Mouse (Mus musculus): ENCODE data around the gene Fbxl19. TPM values are rescaled to one million over a fixed set of nuclear protein-coding genes. Genes with fewer than 3 reads are reported as not detected.

Fbxl19 gene
- polyA plus RNA-seq (2012; rRNA removed): 17.4 and 23.6 TPM in 2 replicates

GRCm38 (mm10) chr7:127744366-127745045, at the start of gene Fbxl19:
Gene Fbxl19, plus strand, starts transcription at chr7:127744543.
- under 1% methylated on average over 26 of the region's 26 CpGs for WGBS

GRCm38 (mm10) chr7:127698986-127699385, 45.4 kb upstream of the Fbxl19 start:
- Histone ChIP-seq H3K4me1 (ENCODE audit: control insufficient read depth, insufficient read depth, insufficient read length) (no peaks in the 10 kb centered on the region), H3K36me3 (ENCODE audit: control insufficient read depth, insufficient read depth, low read length) (no peaks in the 10 kb centered on the region; the same call in 1 of the 2 replicates), H3K27me3 (ENCODE audit: control insufficient read depth, insufficient read depth, low read length) (no peaks in the 10 kb centered on the region), H3K4me3 (ENCODE audit: extremely low read depth, insufficient read depth, insufficient read length) (no peak overlapping the region), H3K27ac (ENCODE audit: insufficient read depth, low read length) (no peak overlapping the region)
- TF ChIP-seq CTCF (IDR thresholded peaks at IDR 0.05; ENCODE audit: extremely low read depth, insufficient read depth, insufficient read length, insufficient replicate concordance) (no peak), POLR2A (IDR thresholded peaks at IDR 0.05; ENCODE audit: low read depth, low read length) (no peak)
- WGBS: 93% methylated on average over 6 of the region's 6 CpGs
- no peak for DNase-seq (ENCODE audit: low read depth in 1 of 2, low spot score in 2 of 2)

More at GRCm38 (mm10) chr7:127744366-127745045, at the start of gene Fbxl19:
- H3K27me3 ChIP-seq (ENCODE audit: control insufficient read depth, insufficient read depth, low read length): no peaks in the 10 kb centered on the region
- peak within 1 kb of the TSS; percentile 42; the same call in 1 of the 2 replicates for H3K27ac ChIP-seq (ENCODE audit: insufficient read depth, low read length)
- no peaks in the 10 kb centered on the region; the same call in 1 of the 2 replicates for H3K36me3 ChIP-seq (ENCODE audit: control insufficient read depth, insufficient read depth, low read length)
- H3K4me1 ChIP-seq (ENCODE audit: control insufficient read depth, insufficient read depth, insufficient read length): peaks cover 6% of the 10 kb centered on the region; the same call in 1 of the 2 replicates
- peak within 1 kb of the TSS; percentile 87 for H3K4me3 ChIP-seq (ENCODE audit: extremely low read depth, insufficient read depth, insufficient read length)
- TF ChIP-seq POLR2A (IDR thresholded peaks at IDR 0.05; ENCODE audit: low read depth, low read length) (no peak), CTCF (IDR thresholded peaks at IDR 0.05; ENCODE audit: extremely low read depth, insufficient read depth, insufficient read length, insufficient replicate concordance) (no peak)
- peak; percentile 47 to 65 for DNase-seq (ENCODE audit: low read depth in 1 of 2, low spot score in 2 of 2)

GRCm38 (mm10) chr7:127700712-127701331, 43.5 kb upstream of the Fbxl19 start:
- H3K27me3 ChIP-seq (ENCODE audit: control insufficient read depth, insufficient read depth, low read length): no peaks in the 10 kb centered on the region
- WGBS: 32% methylated on average over 3 of the region's 3 CpGs
- H3K4me1 ChIP-seq (ENCODE audit: control insufficient read depth, insufficient read depth, insufficient read length): no peaks in the 10 kb centered on the region
- H3K4me3 ChIP-seq (ENCODE audit: extremely low read depth, insufficient read depth, insufficient read length): no peak overlapping the region
- no peak overlapping the region for H3K27ac ChIP-seq (ENCODE audit: insufficient read depth, low read length)
- peaks cover 2% of the 10 kb centered on the region; the same call in 1 of the 2 replicates for H3K36me3 ChIP-seq (ENCODE audit: control insufficient read depth, insufficient read depth, low read length)
- TF ChIP-seq CTCF (IDR thresholded peaks at IDR 0.05; ENCODE audit: extremely low read depth, insufficient read depth, insufficient read length, insufficient replicate concordance): no peak
- no peak for TF ChIP-seq POLR2A (IDR thresholded peaks at IDR 0.05; ENCODE audit: low read depth, low read length)
- no peak for DNase-seq (ENCODE audit: low read depth in 1 of 2, low spot score in 2 of 2)

- peaks cover 7% of the 10 kb centered on the region; the same call in 1 of the 2 replicates for H3K4me1 ChIP-seq (ENCODE audit: control insufficient read depth, insufficient read depth, insufficient read length)
Observed at GRCm38 (mm10) chr7:127703561-127704178, 40.7 kb upstream of the Fbxl19 start.

GRCm38 (mm10) chr7:127704598-127704997, 39.7 kb upstream of the Fbxl19 start:
- H3K4me1 ChIP-seq (ENCODE audit: control insufficient read depth, insufficient read depth, insufficient read length): peaks cover 7% of the 10 kb centered on the region; the same call in 1 of the 2 replicates
- TF ChIP-seq CTCF (IDR thresholded peaks at IDR 0.05; ENCODE audit: extremely low read depth, insufficient read depth, insufficient read length, insufficient replicate concordance) (no peak), POLR2A (IDR thresholded peaks at IDR 0.05; ENCODE audit: low read depth, low read length) (no peak)
- H3K36me3 ChIP-seq (ENCODE audit: control insufficient read depth, insufficient read depth, low read length): peaks cover 4% of the 10 kb centered on the region
- no peak for DNase-seq (ENCODE audit: low read depth in 1 of 2, low spot score in 2 of 2)
- WGBS: 89% methylated on average over 6 of the region's 6 CpGs
- no peaks in the 10 kb centered on the region for H3K27me3 ChIP-seq (ENCODE audit: control insufficient read depth, insufficient read depth, low read length)
- no peak overlapping the region for H3K4me3 ChIP-seq (ENCODE audit: extremely low read depth, insufficient read depth, insufficient read length)
- no peak overlapping the region for H3K27ac ChIP-seq (ENCODE audit: insufficient read depth, low read length)

More at GRCm38 (mm10) chr7:127703561-127704178, 40.7 kb upstream of the Fbxl19 start:
- DNase-seq (ENCODE audit: low read depth in 1 of 2, low spot score in 2 of 2): no peak
- Histone ChIP-seq H3K27me3 (ENCODE audit: control insufficient read depth, insufficient read depth, low read length) (no peaks in the 10 kb centered on the region), H3K36me3 (ENCODE audit: control insufficient read depth, insufficient read depth, low read length) (peaks cover 4% of the 10 kb centered on the region), H3K27ac (ENCODE audit: insufficient read depth, low read length) (no peak overlapping the region), H3K4me3 (ENCODE audit: extremely low read depth, insufficient read depth, insufficient read length) (no peak overlapping the region)
- TF ChIP-seq CTCF (IDR thresholded peaks at IDR 0.05; ENCODE audit: extremely low read depth, insufficient read depth, insufficient read length, insufficient replicate concordance) (no peak), POLR2A (IDR thresholded peaks at IDR 0.05; ENCODE audit: low read depth, low read length) (no peak)
- 92% methylated on average over 8 of the region's 8 CpGs for WGBS

- WGBS: 73% methylated on average over 4 of the region's 4 CpGs
- H3K4me1 ChIP-seq (ENCODE audit: control insufficient read depth, insufficient read depth, insufficient read length): peaks cover 7% of the 10 kb centered on the region; the same call in 1 of the 2 replicates
- no peaks in the 10 kb centered on the region for H3K27me3 ChIP-seq (ENCODE audit: control insufficient read depth, insufficient read depth, low read length)
- no peak overlapping the region for H3K4me3 ChIP-seq (ENCODE audit: extremely low read depth, insufficient read depth, insufficient read length)
- H3K27ac ChIP-seq (ENCODE audit: insufficient read depth, low read length): no peak overlapping the region
- DNase-seq (ENCODE audit: low read depth in 1 of 2, low spot score in 2 of 2): no peak
- H3K36me3 ChIP-seq (ENCODE audit: control insufficient read depth, insufficient read depth, low read length): peaks cover 4% of the 10 kb centered on the region
- no peak for TF ChIP-seq CTCF (IDR thresholded peaks at IDR 0.05; ENCODE audit: extremely low read depth, insufficient read depth, insufficient read length, insufficient replicate concordance)
- TF ChIP-seq POLR2A (IDR thresholded peaks at IDR 0.05; ENCODE audit: low read depth, low read length): no peak
Observed at GRCm38 (mm10) chr7:127705706-127706105, 38.6 kb upstream of the Fbxl19 start.

Measured in spleen, adult 2 months (tissue).